Mouse (Mus musculus) inflammation-experienced regulatory T-cells, adult 6 months (primary cell): Measurements from ENCODE around the gene Dhrs7c. TPM values are rescaled to one million over a fixed set of nuclear protein-coding genes. Genes with fewer than 3 reads are reported as not detected.

Experiments
- ATAC-seq: one replicate; pipeline ENCODE4 v1.8.0; 2017
- polyA plus RNA-seq, 3 experiments: library from polyadenylated mRNA; unstranded; fragments of 100-300 nt; shearing (Covaris generic); gene quantifications; one replicate each; pipeline ENCODE4 v1.2.1; 2017

Dhrs7c gene
- polyA plus RNA-seq, 3 experiments from 2014 or later: not detected

GRCm38 (mm10) chr11:67845193-67845592, 47.2 kb downstream of the Dhrs7c start:
- ATAC-seq: no peak

- no peak for ATAC-seq
Measured at GRCm38 (mm10) chr11:67851770-67852169, 53.8 kb downstream of the Dhrs7c start.

- ATAC-seq: no peak
Measured at GRCm38 (mm10) chr11:67853996-67854395, 56.0 kb downstream of the Dhrs7c start.

- no peak for ATAC-seq
Measured at GRCm38 (mm10) chr11:67855035-67855434, 57.0 kb downstream of the Dhrs7c start.

- no peak for ATAC-seq
Measured at GRCm38 (mm10) chr11:67858518-67858917, 60.5 kb downstream of the Dhrs7c start.

GRCm38 (mm10) chr11:67860743-67861398, 62.9 kb downstream of the Dhrs7c start:
- no peak for ATAC-seq

GRCm38 (mm10) chr11:67861399-67861838, 63.4 kb downstream of the Dhrs7c start:
- ATAC-seq: no peak

GRCm38 (mm10) chr11:67865100-67865499, 67.1 kb downstream of the Dhrs7c start:
- ATAC-seq: no peak

Other genes with a start within 250 kb of the Dhrs7c start
- not detected for gene Rcvrn, start 102.9 kb upstream of the Dhrs7c start, polyA plus RNA-seq
- not detected for gene Glp2r, start 27.0 kb upstream of the Dhrs7c start, polyA plus RNA-seq
- not detected for gene Gsg1l2, start 23.6 kb upstream of the Dhrs7c start, polyA plus RNA-seq
- not detected for gene Usp43, start 124.0 kb downstream of the Dhrs7c start, polyA plus RNA-seq
- not detected for gene Cfap52, start 167.5 kb downstream of the Dhrs7c start, polyA plus RNA-seq
- gene Stx8, start 168.0 kb downstream of the Dhrs7c start, polyA plus RNA-seq: 10 to 100 TPM; 59.6 to 76.8 (median 64.6) TPM